Mouse (Mus musculus): ENCODE measurements around the gene Cd83.

Gene Cd83

GRCm38 (mm10) chr13:43784725-43785711, at the start of gene Cd83:
Gene Cd83, plus strand, starts transcription at chr13:43784775.
- peak; percentile 24 for DNase-seq (ENCODE audit: low spot score)

DNA sequence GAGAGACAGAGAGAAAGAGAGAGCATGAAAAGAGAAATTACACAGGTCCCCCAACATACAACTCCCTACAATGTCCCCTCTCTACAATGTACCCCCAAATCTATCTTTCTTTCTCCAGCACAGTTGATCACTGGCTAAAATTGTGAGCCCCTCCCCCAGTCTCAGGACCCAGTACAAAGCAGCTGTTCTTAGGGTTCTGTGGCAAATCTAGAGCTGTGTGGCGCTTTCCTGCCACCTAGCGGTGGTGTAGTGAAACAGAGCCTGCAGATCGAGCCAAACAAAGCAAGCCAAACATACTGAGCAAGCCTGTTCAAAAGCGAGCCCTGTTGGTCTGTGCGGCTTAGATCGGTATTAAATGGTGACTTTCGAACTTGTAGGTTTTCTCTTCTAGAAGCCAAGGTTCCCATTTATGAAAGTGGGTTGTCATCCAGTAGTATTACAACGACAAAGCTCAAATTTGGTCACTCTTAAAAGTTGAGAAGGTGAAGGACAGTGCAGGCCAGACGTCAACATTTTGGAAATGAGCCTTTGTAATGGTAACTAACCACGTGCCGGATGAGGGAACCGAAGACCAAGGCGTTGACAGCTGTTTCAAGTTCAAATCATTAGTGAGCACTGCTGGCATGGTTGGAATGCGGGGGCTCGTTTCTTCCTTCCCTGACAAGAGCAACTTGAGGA, 44.8 kb upstream of the Cd83 start:
- DNase-seq (ENCODE audit: low spot score) = peak; percentile 52

- DNase-seq (ENCODE audit: low spot score) = no peak
Measured at GRCm38 (mm10) chr13:43740276-43740608, 44.3 kb upstream of the Cd83 start.

- no peak for DNase-seq (ENCODE audit: low spot score)
Measured at GRCm38 (mm10) chr13:43742677-43743076, 41.9 kb upstream of the Cd83 start.

DNA sequence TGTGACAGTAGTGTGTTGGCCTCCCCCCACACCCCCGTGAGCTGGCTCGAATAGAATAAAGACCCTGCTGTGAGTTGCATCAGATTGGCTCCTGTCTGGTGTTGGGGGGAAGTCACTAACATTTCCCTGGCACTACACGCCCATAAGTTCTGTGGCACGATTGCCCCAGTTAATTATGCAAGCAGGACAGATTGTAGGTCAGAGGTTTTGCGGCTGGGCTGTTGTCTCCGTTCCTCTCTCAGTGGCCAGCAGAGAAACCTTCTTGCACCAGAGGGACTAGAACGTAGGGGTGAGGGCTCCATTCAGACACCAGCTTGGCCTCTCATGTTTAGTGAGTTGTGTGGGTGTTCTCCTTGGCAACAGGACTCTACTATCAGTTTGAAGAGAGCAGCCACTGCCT, 40.3 kb upstream of the Cd83 start:
- DNase-seq (ENCODE audit: low spot score) = no peak

- no peak for DNase-seq (ENCODE audit: low spot score)
Measured at GRCm38 (mm10) chr13:43750301-43750700, 34.3 kb upstream of the Cd83 start.

GRCm38 (mm10) chr13:43750966-43751365, 33.6 kb upstream of the Cd83 start:
- DNase-seq (ENCODE audit: low spot score) = no peak

DNA sequence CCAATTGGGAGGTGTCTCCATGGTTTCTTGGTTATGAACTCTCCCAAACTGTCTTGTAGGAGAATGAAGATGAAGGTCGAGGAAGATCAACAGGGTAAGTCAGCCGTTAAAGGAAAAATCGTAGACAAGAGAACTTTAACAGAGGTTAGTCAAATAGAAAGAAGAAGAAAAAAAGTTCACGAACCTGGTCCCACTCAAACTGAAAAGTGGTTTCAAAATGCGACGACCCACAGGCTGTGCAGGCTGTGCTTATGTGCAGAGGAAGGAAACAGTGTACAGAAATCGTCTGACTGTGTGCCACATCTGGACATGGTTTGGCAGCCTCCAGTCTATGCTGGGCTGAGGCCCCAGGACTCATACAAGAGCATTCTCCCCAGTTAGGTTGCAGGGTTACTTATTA, 32.2 kb upstream of the Cd83 start:
- DNase-seq (ENCODE audit: low spot score) = no peak

DNA sequence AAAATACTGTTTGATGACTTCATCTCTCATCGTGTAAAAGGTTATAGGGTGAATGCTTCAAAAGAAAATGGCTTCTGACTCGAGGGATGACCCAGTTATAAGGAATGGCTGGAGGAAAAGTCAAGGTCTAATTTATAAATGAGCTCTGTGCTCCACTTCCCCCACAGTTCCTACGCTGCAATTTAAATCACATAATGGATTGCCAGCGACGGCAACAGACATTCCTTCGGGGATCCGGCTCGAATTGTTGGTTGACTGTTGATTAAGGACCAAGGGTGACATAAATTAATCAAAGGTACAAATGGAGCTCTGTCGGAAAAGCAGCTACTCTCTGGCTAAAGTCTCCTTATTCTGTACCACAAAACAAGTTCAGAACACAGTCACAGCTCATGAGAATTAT, 30.9 kb upstream of the Cd83 start:
- no peak for DNase-seq (ENCODE audit: low spot score)

- no peak for DNase-seq (ENCODE audit: low spot score)
Measured at GRCm38 (mm10) chr13:43754455-43755128, 30.0 kb upstream of the Cd83 start.

DNA sequence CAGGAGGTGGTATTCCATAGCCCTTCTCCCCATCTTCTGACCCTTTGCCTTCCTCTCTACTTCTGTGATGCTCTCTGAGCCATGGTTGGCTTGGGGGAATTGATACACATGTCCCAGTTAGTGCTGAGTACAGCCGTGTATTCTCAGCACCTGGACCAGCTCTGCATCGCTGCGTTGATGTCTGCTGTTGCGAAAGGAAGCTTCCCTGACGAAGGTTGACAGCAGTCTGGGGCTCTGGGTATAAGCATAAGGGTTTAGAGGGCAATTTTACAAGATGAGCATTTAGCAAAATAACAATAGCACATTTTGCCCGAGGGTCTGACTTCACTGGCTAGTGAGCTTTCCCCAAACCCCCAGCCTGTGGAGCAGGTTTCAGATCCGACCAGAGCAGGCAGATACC, 29.0 kb upstream of the Cd83 start:
- DNase-seq (ENCODE audit: low spot score) = no peak

DNA sequence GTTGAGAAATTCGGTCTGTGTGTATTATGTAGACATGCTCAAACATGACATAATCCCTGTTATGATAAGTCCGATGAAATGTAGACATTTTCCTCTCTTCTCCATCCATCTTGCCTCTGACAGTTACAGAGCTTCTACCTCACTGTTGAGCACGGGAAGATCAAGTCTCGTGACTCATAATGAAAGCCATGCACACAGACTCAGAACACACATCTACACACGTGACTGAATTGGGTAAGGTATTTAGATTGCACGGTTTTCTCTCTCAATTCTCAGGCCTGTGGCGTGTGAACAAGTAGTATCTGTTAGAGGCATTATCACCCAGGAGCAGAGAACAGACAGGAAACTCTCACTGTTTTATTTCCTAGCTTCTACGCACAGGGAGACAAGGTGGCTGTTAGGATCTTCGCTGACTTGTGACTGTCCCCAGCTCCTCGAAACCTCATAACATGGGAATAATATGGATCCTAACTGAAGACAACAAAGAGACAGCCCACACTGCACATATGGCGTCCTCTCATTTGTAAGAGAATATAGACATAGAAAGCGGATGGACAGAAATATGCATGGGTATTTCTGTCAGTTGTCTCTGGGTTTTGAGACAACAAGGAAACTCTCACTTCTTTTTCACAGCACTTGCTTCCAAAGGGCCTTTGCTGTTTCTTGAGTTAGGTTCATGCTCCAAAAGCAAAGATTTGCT, 23.3 kb upstream of the Cd83 start:
- DNase-seq (ENCODE audit: low spot score) = no peak

GRCm38 (mm10) chr13:43762901-43763300, 21.7 kb upstream of the Cd83 start:
- DNase-seq (ENCODE audit: low spot score) = no peak

DNA sequence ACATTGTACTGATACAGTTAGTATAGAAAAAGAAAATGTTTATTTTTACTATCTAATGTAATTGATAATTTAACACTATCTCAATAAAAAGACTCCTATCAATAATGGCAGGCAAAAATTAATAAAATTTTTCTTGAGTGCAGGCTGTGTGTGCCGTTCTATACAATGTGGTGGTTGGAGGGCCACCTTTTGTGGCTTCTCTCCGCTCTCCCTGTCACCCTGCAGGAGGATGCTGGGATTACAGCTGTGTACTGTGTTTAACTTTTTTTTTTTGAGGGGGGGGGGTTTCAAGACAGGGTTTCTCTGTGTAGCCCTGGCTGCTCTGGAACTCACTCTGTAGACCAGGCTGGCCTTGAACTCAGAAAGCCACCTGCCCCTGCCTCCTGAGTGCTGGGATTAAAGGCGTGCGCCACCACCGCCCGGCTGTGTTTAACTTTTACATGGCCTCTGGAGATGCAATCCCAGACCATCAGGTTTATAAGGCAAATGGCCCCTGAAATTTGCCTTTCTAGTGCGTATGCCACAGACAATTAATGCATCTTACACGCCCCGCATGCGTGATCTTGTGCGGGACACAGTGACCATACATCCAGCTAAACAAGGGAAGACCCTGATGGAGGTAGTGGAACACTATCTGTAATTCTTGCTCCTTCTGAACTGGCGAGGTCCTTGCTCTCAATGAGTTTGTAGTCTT, 21.1 kb upstream of the Cd83 start:
- DNase-seq (ENCODE audit: low spot score) = no peak

DNA sequence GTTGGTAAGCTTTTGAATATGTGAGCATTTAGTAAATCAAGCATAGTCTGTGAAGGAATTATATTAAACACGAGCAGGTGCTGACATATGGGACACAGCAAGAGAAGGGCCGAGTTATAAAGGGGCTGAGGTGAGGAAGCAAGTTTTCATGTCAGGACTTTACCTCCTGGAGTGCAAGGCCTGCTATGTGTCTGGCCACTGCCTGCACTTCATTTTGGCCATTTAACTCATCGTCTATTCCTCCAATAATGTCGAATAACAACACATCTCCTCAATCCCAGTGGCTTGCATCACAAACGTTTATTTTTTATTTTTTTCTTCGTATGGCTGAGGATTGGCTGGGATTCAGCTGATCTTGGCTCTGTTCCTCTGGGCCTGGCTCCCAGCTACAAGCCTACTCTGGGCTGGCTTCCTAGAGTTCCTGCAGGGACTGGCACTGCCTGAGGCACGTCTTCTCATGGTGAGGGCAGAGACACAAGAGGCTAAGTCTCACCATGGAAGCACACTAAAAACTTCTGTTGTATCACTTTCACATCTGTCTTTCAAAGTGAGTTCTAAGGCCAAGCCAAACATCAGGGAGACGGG, 20.5 kb upstream of the Cd83 start:
- no peak for DNase-seq (ENCODE audit: low spot score)

DNA sequence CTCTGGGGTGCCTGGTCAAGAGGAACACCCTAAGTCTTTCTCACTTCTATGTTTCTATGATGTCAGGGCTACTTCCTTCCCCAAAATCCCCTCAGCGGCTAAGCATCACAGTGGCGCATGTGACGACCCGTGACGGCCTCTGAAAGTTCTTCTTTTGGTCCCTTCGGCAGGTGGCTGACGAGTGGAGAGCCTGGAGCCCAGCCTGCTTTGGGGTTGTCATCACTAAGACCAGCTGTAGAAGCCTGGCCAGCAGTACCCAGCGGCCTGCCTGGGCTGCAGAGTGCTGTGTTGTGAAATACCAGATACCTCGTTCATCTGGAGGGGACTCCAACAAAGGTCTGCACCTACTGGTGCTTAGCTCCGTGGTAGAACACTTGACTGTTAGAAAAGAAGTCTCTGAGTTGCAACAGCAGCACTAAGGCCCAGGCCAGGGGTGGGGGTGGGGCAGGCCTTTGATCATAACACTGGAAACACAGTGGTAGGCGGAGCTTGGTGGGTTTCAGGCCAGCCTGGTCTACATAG, 19.2 kb upstream of the Cd83 start:
- DNase-seq (ENCODE audit: low spot score) = no peak

GRCm38 (mm10) chr13:43766786-43767680, 17.5 kb upstream of the Cd83 start:
- no peak for DNase-seq (ENCODE audit: low spot score)

DNA sequence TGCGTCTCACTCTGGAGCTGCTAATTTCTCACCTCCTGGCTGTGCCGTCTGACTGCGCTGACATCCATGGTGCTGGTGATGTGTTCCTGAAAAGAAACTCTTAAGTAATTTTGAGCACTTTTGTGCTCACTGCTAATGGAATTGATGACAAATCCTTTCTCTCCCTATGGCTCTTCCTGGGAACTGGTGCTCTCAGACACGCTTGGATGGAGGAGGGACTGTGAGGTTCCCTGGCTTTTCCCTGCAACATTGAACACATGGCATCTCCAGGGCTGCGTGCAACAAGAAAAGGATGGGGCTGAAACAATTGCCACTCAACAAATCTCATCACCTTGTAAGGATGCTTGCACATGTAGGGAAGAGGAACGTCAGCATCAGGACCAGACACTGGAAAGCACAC, 11.6 kb upstream of the Cd83 start:
- no peak for DNase-seq (ENCODE audit: low spot score)

DNA sequence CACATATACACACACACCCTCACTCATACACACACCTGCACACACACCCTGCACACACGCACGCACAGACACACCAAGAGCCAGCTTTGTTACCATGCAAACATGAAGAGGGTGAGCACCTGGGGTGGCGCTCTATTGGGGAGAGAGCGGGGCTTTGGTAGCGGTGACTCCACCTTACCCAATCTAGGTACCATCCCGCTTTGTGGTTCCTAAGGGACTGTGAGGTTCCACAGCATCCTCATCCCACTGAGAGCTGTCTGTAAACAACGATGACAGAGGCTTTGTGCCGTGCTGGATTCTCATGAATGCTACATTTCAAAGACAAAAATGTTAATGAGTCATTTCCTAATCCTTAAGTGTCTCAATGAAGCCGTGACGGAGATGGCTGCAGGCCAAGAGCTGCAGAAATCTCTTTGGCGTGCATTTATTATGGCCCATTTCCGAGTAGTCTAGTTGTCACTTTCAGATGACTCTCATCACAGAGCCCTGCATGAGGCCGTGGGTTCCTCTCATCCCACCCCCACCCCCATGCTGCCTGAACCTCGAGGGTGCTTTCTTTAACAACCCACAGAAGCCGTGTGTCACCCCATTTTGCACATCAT, 10.5 kb upstream of the Cd83 start:
- DNase-seq (ENCODE audit: low spot score) = no peak

Measured in yolk sac, embryonic 10.5 days (tissue).